Mouse (Mus musculus) cerebellum, adult 9-10 months (tissue): ENCODE results near the gene Gm45062.
"Not testable (repeated sequence)": the region's sequence is repeated elsewhere in the genome, so short reads cannot be mapped to it uniquely, and the experiment has no call there.

Experiments
- DNase-seq: peaks from one replicate; pipeline ENCODE4 v3.0.0; 2022

Gene Gm45062

GRCm38 (mm10) chr6:8316201-8316600 is 57.0 kb downstream of the Gm45062 start:
- DNase-seq, result no peak

GRCm38 (mm10) chr6:8319591-8319990 is 60.3 kb downstream of the Gm45062 start:
- no peak for DNase-seq

GRCm38 (mm10) chr6:8331496-8331895 is 72.2 kb downstream of the Gm45062 start:
- not testable (repeated sequence) for DNase-seq

GRCm38 (mm10) chr6:8333380-8333779 is 74.1 kb downstream of the Gm45062 start:
- DNase-seq, result no peak

GRCm38 (mm10) chr6:8336487-8337390 is 77.5 kb downstream of the Gm45062 start:
- no peak for DNase-seq

GRCm38 (mm10) chr6:8339453-8339852 is 80.2 kb downstream of the Gm45062 start:
- DNase-seq, result no peak

GRCm38 (mm10) chr6:8343271-8343670 is 84.0 kb downstream of the Gm45062 start:
- no peak for DNase-seq

- DNase-seq, result no peak
These were observed 86.1 kb downstream of the Gm45062 start for GRCm38 (mm10) chr6:8345219-8345856.

- DNase-seq, result no peak
These were observed 87.9 kb downstream of the Gm45062 start for GRCm38 (mm10) chr6:8347154-8347553.

GRCm38 (mm10) chr6:8348344-8348743 is 89.1 kb downstream of the Gm45062 start:
- no peak for DNase-seq

GRCm38 (mm10) chr6:8349060-8349670 is 89.9 kb downstream of the Gm45062 start:
- DNase-seq, result no peak

- DNase-seq, result no peak
These were observed 92.3 kb downstream of the Gm45062 start for GRCm38 (mm10) chr6:8351507-8351906.

GRCm38 (mm10) chr6:8352533-8353168 is 93.4 kb downstream of the Gm45062 start:
- no peak for DNase-seq

- DNase-seq, result no peak
These were observed 94.2 kb downstream of the Gm45062 start for GRCm38 (mm10) chr6:8353461-8353860.

GRCm38 (mm10) chr6:8354846-8355245 is 95.6 kb downstream of the Gm45062 start:
- DNase-seq, result no peak

GRCm38 (mm10) chr6:8358232-8358631 is 99.0 kb downstream of the Gm45062 start:
- no peak for DNase-seq

- no peak for DNase-seq
These were observed 99.5 kb downstream of the Gm45062 start for GRCm38 (mm10) chr6:8358782-8359181.

- no peak for DNase-seq
These were observed 101.6 kb downstream of the Gm45062 start for GRCm38 (mm10) chr6:8360805-8361204.

- DNase-seq, result no peak
These were observed 104.9 kb downstream of the Gm45062 start for GRCm38 (mm10) chr6:8364033-8364756.

- DNase-seq, result no peak
These were observed 105.5 kb downstream of the Gm45062 start for GRCm38 (mm10) chr6:8364757-8365150.

- DNase-seq, result no peak
These were observed 108.4 kb downstream of the Gm45062 start for GRCm38 (mm10) chr6:8367675-8368074.

GRCm38 (mm10) chr6:8368198-8368864 is 109.1 kb downstream of the Gm45062 start:
- no peak for DNase-seq
